Mouse (Mus musculus) frontal cortex, postnatal 14 days (tissue): ENCODE measurements around the gene Best3.

Experiments
- DNase-seq, 2 experiments: peaks; one replicate each; pipeline ENCODE4 v3.0.0; 2022; ENCODE audit warnings: low spot score in 2 of 2

Gene Best3

GRCm38 (mm10) chr10:116986264-116987082, at the start of gene Best3:
Best3 (plus strand) TSS chr10:116986314.
- DNase-seq, result no peak

GRCm38 (mm10) chr10:116943025-116943424, 43.1 kb upstream of the Best3 start:
- no peak for DNase-seq

GRCm38 (mm10) chr10:116944144-116944543, 42.0 kb upstream of the Best3 start:
- no peak for DNase-seq

GRCm38 (mm10) chr10:116944940-116945339, 41.2 kb upstream of the Best3 start:
- no peak for DNase-seq

- no peak for DNase-seq
Measured at GRCm38 (mm10) chr10:116948414-116948813, 37.7 kb upstream of the Best3 start.

GRCm38 (mm10) chr10:116949111-116950008, 36.8 kb upstream of the Best3 start:
- DNase-seq, result peak in 1 of 2 experiments; percentile 17

GRCm38 (mm10) chr10:116950009-116950769, 35.9 kb upstream of the Best3 start, which contains the start of gene Rab3ip:
Rab3ip (minus strand) TSS chr10:116950769.
- peak; percentile 80 to 87 for DNase-seq

GRCm38 (mm10) chr10:116950886-116951285, 35.2 kb upstream of the Best3 start:
- DNase-seq, result no peak

- no peak for DNase-seq
Measured at GRCm38 (mm10) chr10:116955191-116955590, 30.9 kb upstream of the Best3 start.

- no peak for DNase-seq
Measured at GRCm38 (mm10) chr10:116956483-116957158, 29.5 kb upstream of the Best3 start.

GRCm38 (mm10) chr10:116957867-116958551, 28.1 kb upstream of the Best3 start:
- DNase-seq, result no peak

GRCm38 (mm10) chr10:116962152-116962551, 24.0 kb upstream of the Best3 start:
- DNase-seq, result no peak

- no peak for DNase-seq
Measured at GRCm38 (mm10) chr10:116962803-116963202, 23.3 kb upstream of the Best3 start.

GRCm38 (mm10) chr10:116964084-116964483, 22.0 kb upstream of the Best3 start:
- no peak for DNase-seq

GRCm38 (mm10) chr10:116964571-116964970, 21.5 kb upstream of the Best3 start:
- no peak for DNase-seq

GRCm38 (mm10) chr10:116965297-116965696, 20.8 kb upstream of the Best3 start:
- DNase-seq, result no peak

GRCm38 (mm10) chr10:116966065-116966464, 20.0 kb upstream of the Best3 start:
- DNase-seq, result no peak

GRCm38 (mm10) chr10:116968741-116969140, 17.4 kb upstream of the Best3 start:
- DNase-seq, result no peak

- DNase-seq, result no peak
Measured at GRCm38 (mm10) chr10:116972509-116972908, 13.6 kb upstream of the Best3 start, which contains the start of gene Gm10271. Gm10271 (minus strand) TSS chr10:116972609.

GRCm38 (mm10) chr10:116977455-116977854, 8.7 kb upstream of the Best3 start:
- no peak for DNase-seq
